Mouse (Mus musculus) left cerebral cortex, adult 9 months (tissue): ENCODE measurements around the gene Pde8b.
"Not testable (repeated sequence)": the region's sequence is repeated elsewhere in the genome, so short reads cannot be mapped to it uniquely, and the experiment has no call there.

Experiments used
- DNase-seq, 2 experiments: peaks; one replicate each; pipeline ENCODE4 v3.0.0; 2022; ENCODE audit warnings: low spot score in 2 of 2

The Pde8b gene

DNA sequence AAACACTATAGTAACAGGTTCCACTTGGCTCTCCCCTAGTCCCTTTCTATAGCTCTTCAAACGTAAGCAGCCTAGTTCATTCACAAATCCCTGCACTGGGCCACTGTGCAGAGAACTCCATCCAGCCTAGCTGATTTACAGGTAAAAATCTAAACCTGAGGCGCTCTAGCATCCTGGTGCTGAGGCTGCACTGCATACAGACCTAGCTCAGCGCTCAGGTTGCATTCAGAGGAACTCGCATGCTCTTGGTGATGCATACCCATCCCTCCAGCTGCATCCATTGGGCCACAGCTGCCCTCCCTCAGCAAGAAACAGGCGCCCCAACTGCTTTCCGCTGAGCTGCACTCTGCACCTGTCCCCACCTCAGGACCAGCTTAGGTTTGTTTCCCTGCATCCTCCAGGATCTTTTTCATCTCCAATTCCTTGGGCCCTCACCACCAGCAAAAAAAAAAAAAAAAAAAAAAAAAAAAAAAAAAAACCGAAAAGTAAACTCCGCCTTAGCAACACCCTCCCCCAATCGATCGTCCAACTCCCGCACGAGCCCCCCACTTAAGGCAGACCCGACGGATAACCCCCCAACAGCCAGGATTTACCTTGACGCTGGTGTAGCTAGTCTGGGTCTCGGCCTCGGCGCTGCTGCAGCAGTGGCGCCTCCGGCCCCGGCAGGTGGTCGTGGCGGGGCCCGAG lies 28.1 kb downstream of the Pde8b start:
- DNase-seq: peak in 1 of 2 experiments; percentile 37

DNA sequence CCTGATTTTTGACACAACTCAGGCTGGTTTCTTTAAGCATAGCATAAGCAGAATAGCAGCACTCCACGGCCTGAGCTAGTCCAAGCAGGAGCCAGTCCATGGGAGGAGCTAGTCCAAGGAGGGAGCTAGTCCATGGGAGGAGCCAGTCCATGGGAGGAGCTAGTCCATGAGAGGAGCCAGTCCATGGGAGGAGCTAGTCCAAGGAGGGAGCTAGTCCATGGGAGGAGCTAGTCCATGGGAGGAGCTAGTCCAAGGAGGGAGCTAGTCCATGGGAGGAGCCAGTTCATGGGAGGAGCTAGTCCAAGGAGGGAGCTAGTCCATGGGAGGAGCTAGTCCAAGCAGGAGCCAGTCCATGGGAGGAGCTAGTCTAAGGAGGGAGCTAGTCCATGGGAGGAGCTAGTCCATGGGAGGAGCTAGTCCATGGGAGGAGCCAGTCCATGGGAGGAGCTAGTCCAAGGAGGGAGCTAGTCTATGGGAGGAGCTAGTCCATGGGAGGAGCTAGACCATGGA lies 34.4 kb downstream of the Pde8b start:
- not testable (repeated sequence) for DNase-seq

DNA sequence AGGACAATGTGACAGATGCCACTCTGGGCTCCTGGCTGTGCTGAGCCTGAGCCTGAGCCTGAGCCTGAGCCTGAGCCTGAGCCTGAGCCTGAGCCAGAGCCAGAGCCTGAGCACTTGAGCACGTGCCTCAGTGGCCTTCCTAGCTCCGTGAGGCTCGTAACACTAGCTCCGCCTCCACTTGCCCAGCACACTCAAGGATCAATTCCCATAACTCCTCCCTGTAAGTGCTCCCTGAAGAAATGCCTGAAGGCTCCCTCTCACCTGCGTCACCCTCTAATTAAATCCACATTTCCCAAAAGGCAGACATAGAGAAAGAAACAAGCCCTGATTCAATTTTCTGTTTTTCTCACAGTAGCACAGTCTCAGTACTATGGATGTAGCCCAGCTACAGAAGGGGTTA lies 37.8 kb downstream of the Pde8b start:
- no peak for DNase-seq

DNA sequence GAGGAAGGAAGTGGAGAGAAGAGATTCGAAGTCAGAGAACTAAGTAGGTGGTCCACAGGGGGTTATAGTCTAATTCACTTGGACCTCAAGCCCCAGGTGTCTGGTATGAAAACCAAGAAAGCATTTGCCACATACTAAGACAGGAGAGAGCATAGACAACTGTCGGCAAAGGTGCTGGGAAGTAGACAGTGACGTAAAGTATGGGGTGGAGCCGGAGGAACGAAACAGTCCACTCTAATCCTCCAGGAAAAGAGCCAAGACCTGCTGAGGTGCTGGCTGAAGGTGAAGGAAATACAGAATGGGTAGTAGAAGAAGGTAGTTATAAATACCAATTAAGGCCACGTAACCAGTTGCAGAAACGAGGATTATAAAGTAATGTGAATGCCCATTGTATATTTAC lies 42.8 kb downstream of the Pde8b start:
- DNase-seq: not testable (repeated sequence)

- no peak for DNase-seq
Measured at GRCm38 (mm10) chr13:95202151-95202758, 47.9 kb downstream of the Pde8b start.

GRCm38 (mm10) chr13:95200817-95201216 lies 49.3 kb downstream of the Pde8b start:
- no peak for DNase-seq

GRCm38 (mm10) chr13:95200036-95200435 lies 50.1 kb downstream of the Pde8b start:
- no peak for DNase-seq

GRCm38 (mm10) chr13:95196106-95196705 lies 53.9 kb downstream of the Pde8b start:
- DNase-seq: no peak

GRCm38 (mm10) chr13:95191951-95192350 lies 58.2 kb downstream of the Pde8b start:
- no peak for DNase-seq

DNA sequence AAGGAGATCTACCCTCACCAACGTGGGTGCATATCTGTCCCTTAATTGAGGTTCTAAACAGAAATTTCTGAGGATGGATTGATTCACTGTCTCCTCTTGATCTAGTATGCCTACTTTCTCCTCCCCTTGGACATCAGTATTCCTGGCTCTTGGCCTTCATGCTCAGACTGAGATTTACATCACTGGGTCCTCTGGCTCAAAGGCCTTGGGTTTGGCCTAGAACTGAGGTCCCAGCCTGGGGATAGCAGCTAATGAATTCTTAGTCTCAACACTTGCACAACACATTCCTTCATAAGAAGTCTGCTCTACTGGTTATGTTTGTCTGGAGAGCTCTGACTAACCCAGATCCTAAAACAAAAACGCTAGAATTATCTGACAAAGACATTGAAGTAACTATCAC lies 61.0 kb downstream of the Pde8b start:
- no peak for DNase-seq

DNA sequence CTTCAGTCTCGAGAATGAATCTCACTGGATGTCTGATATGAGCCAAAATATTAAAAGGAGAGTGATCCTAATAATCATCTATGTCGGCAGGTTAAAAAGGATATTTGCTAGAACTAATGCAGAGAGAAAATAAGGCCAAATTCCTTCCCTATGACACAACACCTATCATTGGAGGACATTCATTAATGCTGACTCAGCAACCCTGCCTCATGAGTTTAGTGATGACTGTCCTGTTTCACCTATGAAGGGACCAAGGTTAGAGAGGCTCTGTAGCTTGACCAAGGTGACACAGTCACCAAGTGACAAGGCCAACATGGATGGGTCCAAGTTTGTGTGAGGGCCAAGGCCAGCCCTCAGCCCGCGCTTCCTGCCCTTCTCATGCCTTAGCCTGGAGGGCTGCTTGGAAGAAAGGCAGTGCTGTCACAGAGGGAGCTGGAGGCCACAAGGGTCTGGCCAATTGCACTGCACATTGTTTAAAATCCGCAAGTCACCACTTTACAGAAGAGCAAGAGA lies 62.9 kb downstream of the Pde8b start:
- no peak for DNase-seq

DNA sequence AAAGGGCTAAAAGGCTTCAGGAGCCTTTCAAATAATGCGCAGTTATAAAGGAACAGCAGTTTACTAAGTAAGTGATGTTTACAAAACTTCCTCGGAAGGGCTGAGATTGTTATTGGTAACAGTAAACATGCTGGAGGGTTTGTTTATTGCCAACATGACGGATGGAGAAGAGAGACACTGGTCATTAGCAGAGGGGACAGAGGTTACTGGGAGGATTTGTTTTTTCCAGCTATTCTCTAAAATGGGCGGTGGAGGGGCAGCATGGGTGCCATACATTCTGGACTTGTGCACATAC lies 63.4 kb downstream of the Pde8b start:
- DNase-seq: no peak

DNA sequence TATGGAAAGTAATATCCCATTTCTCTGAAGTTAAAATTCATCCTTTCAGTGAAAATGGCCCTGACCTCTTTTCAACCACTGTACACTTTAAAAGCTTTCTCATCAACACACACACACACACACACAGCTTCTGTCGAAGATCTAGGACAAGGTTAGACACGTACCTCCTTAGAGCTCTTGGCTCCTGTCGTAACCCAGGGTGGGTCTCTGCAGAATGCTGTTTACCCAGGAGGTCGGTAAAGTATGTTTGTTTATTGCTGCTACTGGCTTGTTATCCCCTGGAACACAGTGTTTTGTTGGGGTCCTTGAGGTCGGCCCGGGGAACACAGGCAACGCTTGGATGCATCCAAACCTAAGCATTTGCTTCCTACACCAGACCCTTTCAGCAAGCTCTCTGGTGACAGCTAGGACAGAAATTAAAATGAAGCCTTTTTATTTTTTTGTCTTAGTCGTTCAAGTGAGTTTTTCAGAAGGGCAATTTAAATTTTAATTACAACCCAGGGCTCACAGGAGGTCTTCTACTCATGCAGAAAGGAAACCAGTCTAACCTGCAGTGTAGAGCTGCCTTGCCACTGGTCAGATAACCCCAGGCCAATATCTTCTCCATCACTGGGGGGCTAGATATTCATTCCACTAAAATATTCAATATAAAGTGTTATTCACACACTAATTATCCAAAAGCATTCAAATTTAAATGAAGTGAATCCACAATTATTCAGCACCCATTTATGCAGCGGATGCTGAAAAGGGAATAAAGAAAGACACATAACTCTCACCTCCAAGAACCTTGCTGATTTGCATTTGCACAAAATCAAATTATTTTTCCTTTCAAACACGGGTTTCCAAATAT lies 64.0 kb downstream of the Pde8b start:
- DNase-seq: no peak

- no peak for DNase-seq
Measured at GRCm38 (mm10) chr13:95183686-95184085, 66.5 kb downstream of the Pde8b start.

DNA sequence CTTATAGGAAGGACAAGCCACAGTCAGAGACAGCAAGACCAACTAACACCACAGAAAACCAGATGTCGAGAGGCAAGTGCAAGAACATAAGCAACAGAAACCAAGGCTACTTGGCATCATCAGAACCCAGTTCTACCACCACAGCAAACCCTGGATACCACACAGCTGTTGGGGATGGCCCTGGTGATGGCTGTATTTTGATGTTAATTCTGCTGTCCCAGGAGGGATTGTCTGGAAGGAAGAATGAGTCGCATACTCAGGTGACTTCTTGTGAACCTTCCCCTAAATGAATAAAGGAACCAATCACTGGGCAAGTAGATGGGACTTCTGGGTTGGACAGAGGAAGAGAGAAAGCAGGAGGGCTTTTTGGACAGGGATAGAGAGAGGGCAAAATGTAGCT lies 69.9 kb downstream of the Pde8b start:
- no peak for DNase-seq

- peak in 1 of 2 experiments; percentile 55 for DNase-seq
Measured at GRCm38 (mm10) chr13:95177326-95177725, 72.8 kb downstream of the Pde8b start.

GRCm38 (mm10) chr13:95176399-95176798 lies 73.7 kb downstream of the Pde8b start:
- DNase-seq: no peak

GRCm38 (mm10) chr13:95174253-95174652 lies 75.9 kb downstream of the Pde8b start:
- peak in 1 of 2 experiments; percentile 36 for DNase-seq

DNA sequence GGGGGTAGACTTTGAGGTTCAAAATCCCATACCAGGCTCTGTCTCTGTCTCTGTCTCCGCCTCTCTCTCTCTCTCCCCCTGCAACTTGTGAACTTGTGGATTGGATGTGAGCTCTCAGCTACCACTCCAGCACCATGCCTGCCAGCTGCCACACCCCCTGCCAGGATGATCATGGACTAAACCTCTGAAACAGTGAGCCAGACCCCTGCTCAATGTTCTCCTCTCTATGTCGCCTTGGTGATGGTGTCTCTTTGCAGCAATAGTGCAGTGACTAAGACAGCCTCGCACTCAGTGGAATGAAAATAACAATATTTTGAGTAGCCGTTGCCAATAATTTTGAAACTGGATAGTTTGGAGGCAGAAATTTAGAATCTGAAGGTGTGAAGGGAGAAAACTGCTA lies 77.8 kb downstream of the Pde8b start:
- DNase-seq: no peak

DNA sequence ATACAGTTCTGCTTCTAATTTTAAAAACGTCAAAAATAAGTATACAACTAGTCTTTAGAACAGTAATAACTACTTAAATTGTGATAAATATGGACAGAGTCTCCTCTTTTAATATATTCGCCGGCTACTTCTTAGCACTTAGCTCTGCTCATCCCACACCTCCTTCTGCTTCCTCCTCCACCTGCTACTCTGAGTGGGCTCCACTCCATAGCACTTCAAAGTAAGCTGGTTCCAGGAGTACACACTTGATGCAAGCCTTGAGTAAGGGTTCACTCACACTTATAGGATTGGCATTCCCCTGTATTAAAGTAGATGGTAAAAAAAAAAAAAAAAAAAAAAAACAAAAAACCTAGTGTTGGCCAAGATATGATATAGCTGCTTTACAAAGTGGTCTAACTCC lies 89.9 kb downstream of the Pde8b start:
- DNase-seq: no peak

GRCm38 (mm10) chr13:95158986-95159385 lies 91.2 kb downstream of the Pde8b start:
- peak in 1 of 2 experiments; percentile 34 for DNase-seq

DNA sequence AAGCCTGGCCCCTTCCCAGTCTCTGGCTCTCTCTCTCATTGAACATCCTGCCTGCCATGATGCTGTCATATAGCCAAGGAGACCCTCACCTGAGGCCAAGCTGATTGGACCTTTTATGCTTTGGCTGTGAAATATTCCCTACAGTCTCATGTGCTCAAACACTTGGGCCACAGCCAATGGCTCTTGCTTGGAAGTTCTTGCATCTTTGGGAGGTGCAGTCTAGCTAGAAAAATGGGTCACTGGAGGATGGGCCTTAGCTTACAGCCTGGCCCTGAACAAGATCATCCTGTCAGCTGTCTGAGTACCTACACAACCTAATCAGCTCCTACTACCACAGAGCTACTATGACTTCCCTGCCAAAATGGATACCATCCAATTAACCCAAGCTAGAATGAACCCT lies 105.4 kb downstream of the Pde8b start:
- no peak for DNase-seq
